Mouse (Mus musculus) testis, adult 2 months (tissue): ENCODE measurements around the gene Eef1akmt2.

Experiments
- CTCF ChIP-seq: fragments of 200-500 bp; IDR thresholded peaks from 2 replicates; pipeline ENCODE4 v1.5.1; 2012; ENCODE audit warnings: low read depth, mild to moderate bottlenecking, inconsistent platforms, low read length, moderate library complexity; ENCODE audit not compliant: control insufficient read depth, insufficient read depth, insufficient replicate concordance
- POLR2A ChIP-seq: fragments of 200-500 bp; IDR thresholded peaks from 2 replicates; pipeline ENCODE4 v1.6.1; 2012; ENCODE audit warnings: low read depth, mild to moderate bottlenecking, inconsistent platforms, low read length, moderate library complexity; ENCODE audit not compliant: control insufficient read depth

DNA sequence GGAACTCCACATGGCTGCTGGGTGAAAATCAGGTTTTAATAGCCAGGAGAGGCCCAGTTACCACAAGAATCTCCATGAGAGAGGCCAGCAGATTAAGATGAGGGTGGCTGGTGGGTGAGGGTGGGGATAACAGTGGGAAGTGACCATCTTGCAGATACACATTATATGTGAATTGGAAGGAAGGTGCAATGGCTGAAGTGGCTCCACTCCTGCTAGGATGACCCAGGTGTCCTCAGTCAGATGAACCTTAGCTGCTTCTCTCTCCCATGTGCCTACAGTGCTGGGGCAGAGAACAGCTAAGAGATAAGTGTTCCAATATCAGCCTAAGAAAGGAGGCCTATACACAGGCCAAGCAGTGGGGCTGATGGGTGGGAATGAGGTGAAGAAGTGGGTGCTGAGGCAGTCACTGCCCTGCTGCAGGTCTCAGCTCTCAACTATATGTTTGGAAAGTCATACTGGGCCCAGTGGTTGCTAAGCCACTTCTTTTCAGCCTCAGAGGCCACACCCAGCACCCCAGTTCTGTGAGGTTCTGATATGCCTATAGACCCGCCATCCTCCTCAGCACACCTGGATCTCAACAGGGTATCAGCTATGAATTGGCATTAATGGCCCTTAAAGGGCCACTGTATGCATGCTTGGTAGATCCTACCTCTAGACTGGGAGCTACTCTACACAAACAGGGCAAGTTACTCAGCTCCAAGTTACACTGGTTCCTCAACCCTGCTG lies 74.6 kb downstream of the Eef1akmt2 start:
- TF ChIP-seq POLR2A (no peak), CTCF (no peak)
